In genomic region chr10:43539746-43540310, GRCm38 (mm10) we compare ENCODE assay signal across 8 mouse cellular contexts. TPM values are rescaled to one million over a fixed set of nuclear protein-coding genes. Genes with fewer than 3 reads are reported as not detected.
DNase-seq lines count a peak whose midpoint lies in the region; ATAC-seq and TF ChIP-seq lines count a peak whose summit lies in the region.

No protein-coding gene starts in this region.

- peak overlapping the region; percentile 87; the same call in 1 of the 2 replicates for H3K4me3 ChIP-seq in spleen, adult 2 months (ENCODE audit: extremely low read depth, insufficient read depth, insufficient read length)
- peak overlapping the region; percentile 90 for H3K4me3 ChIP-seq in intestine, postnatal 0 days (ENCODE audit: low read depth, low read length)
- H3K4me3 ChIP-seq in neural tube, embryonic 15.5 days (replicated peaks), result peak overlapping the region; percentile 85

- no peaks in the 10 kb centered on the region for H3K36me3 ChIP-seq in spleen, adult 2 months (ENCODE audit: control insufficient read depth, insufficient read depth, low read length)
- H3K36me3 ChIP-seq in intestine, postnatal 0 days (ENCODE audit: control insufficient read depth, insufficient read depth), result no peaks in the 10 kb centered on the region; the same call in 1 of the 2 replicates
- peaks cover 9% of the 10 kb centered on the region; the same call in 1 of the 2 replicates for H3K36me3 ChIP-seq in neural tube, embryonic 15.5 days

- peak overlapping the region; percentile 72 for H3K4me2 ChIP-seq in intestine, postnatal 0 days (replicated peaks; ENCODE audit: low read depth)
- H3K4me2 ChIP-seq in neural tube, embryonic 15.5 days, result peak overlapping the region; percentile 71

- H3K9ac ChIP-seq in intestine, postnatal 0 days (ENCODE audit: low read depth, low read length), result peak overlapping the region; percentile 90
- peak overlapping the region; percentile 88 for H3K9ac ChIP-seq in neural tube, embryonic 15.5 days (replicated peaks)

- TF ChIP-seq CTCF in spleen, adult 2 months (IDR thresholded peaks at IDR 0.05; ENCODE audit: extremely low read depth, insufficient read depth, insufficient read length, insufficient replicate concordance), result no peak
- no peak for TF ChIP-seq CTCF in intestine, postnatal 0 days (IDR thresholded peaks at IDR 0.05; ENCODE audit: low read depth)

- no peaks in the 10 kb centered on the region for H3K9me3 ChIP-seq in intestine, postnatal 0 days (ENCODE audit: control insufficient read depth)
- no peaks in the 10 kb centered on the region for H3K9me3 ChIP-seq in neural tube, embryonic 15.5 days (replicated peaks)

- no peaks in the 10 kb centered on the region for H3K27me3 ChIP-seq in spleen, adult 2 months (ENCODE audit: control insufficient read depth, insufficient read depth, low read length)
- no peaks in the 10 kb centered on the region for H3K27me3 ChIP-seq in intestine, postnatal 0 days (replicated peaks; ENCODE audit: control insufficient read depth, insufficient read depth, low read length)
- H3K27me3 ChIP-seq in neural tube, embryonic 15.5 days (replicated peaks), result no peaks in the 10 kb centered on the region

- no peak overlapping the region for H3K27ac ChIP-seq in spleen, adult 2 months (ENCODE audit: insufficient read depth, low read length)
- peak overlapping the region; percentile 88 for H3K27ac ChIP-seq in intestine, postnatal 0 days (ENCODE audit: low read depth, low read length)
- H3K27ac ChIP-seq in neural tube, embryonic 15.5 days (replicated peaks), result peak overlapping the region; percentile 80

- no peaks in the 10 kb centered on the region; the same call in 1 of the 2 replicates for H3K4me1 ChIP-seq in spleen, adult 2 months (ENCODE audit: control insufficient read depth, insufficient read depth, insufficient read length)
- 0 out of 2 replicates have a peak, but pooled peaks cover 3% of the 10 kb centered on the region for H3K4me1 ChIP-seq in intestine, postnatal 0 days (replicated peaks; ENCODE audit: control insufficient read depth, insufficient read depth, low read length)
- peaks cover 23% of the 10 kb centered on the region for H3K4me1 ChIP-seq in neural tube, embryonic 15.5 days

- no peak for ATAC-seq in cerebellum, adult (ENCODE audit: insufficient number of reproducible peaks, low FRiP score, low TSS enrichment)
- no peak for ATAC-seq in intestine, postnatal 0 days
- no peak for ATAC-seq in neural tube, embryonic 15.5 days (ENCODE audit: low FRiP score)

- 24% methylated on average over 12 of the region's 12 CpGs for WGBS in spleen, adult 2 months
- 10% methylated on average over 12 of the region's 12 CpGs for WGBS in intestine, postnatal 0 days
- WGBS in neural tube, embryonic 15.5 days, result 16% methylated on average over 12 of the region's 12 CpGs

- peak; percentile 16 for DNase-seq in cerebellum, adult 11-12 months
- DNase-seq in spleen, adult 2 months (ENCODE audit: low read depth in 1 of 2, low spot score in 2 of 2), result no peak
- DNase-seq in spleen, postnatal 36 days (ENCODE audit: low spot score in 2 of 2), result no peak
- no peak for DNase-seq in adrenal gland, postnatal 36 days
- DNase-seq in right cerebral cortex, postnatal 10 days (ENCODE audit: low spot score in 2 of 2), result no peak

- TF ChIP-seq POLR2A in spleen, adult 2 months (IDR thresholded peaks at IDR 0.05; ENCODE audit: low read depth, low read length), result no peak

RNA-seq across cellular contexts. Expression of gene 1700021F05Rik, which starts 1.0 kb away (rescaled TPM):
- polyA plus RNA-seq in spleen, adult 2 months (2012; rRNA removed), result 3.6 and 3.9 TPM in 2 replicates
- polyA plus RNA-seq in intestine, postnatal 0 days (2015; fragmentation: Nextera tagmentation; extraction: Ambion mirVana), result 54.7 and 57.3 TPM in 2 replicates
- 69.5 and 72.1 TPM in 2 replicates for polyA plus RNA-seq in neural tube, embryonic 15.5 days (2015; fragmentation: Nextera tagmentation; extraction: Ambion mirVana)
- 10 to 100 TPM; 65.3 to 67.7 TPM for total RNA-seq in adrenal gland, postnatal 36 days (2021)

RNA-seq across cellular contexts. Expression of gene Gm9803, which starts 15.9 kb away (rescaled TPM):
- polyA plus RNA-seq in spleen, adult 2 months (2012; rRNA removed), result 22.2 and 43.4 TPM in 2 replicates
- polyA plus RNA-seq in intestine, postnatal 0 days (2015; fragmentation: Nextera tagmentation; extraction: Ambion mirVana), result 13.2 and 14.8 TPM in 2 replicates
- polyA plus RNA-seq in neural tube, embryonic 15.5 days (2015; fragmentation: Nextera tagmentation; extraction: Ambion mirVana), result 17.6 and 25.6 TPM in 2 replicates
- 10 to 100 TPM in 1 of 2 experiments, not detected in 1; 12.0 TPM for total RNA-seq in adrenal gland, postnatal 36 days (2021)

RNA-seq across cellular contexts. Expression of gene Cd24a, which starts 38.3 kb away (rescaled TPM):
- polyA plus RNA-seq in spleen, adult 2 months (2012; rRNA removed), result 418 and 468 TPM in 2 replicates
- 87.8 and 91.9 TPM in 2 replicates for polyA plus RNA-seq in intestine, postnatal 0 days (2015; fragmentation: Nextera tagmentation; extraction: Ambion mirVana)
- 638 and 740 TPM in 2 replicates for polyA plus RNA-seq in neural tube, embryonic 15.5 days (2015; fragmentation: Nextera tagmentation; extraction: Ambion mirVana)
- total RNA-seq in adrenal gland, postnatal 36 days (2021), result 10 to 100 TPM; 28.2 to 40.1 TPM

Comparison
In these comparisons a context has a peak if more than half of its experiments do, and no peak if none do; other contexts are left out.
1. RNA of gene 1700021F05Rik, which starts 1.0 kb away (polyA plus RNA-seq): 69.5 to 72.1 TPM in neural tube, embryonic 15.5 days and 54.7 to 57.3 TPM in intestine, postnatal 0 days; 3.6 to 3.9 TPM in spleen, adult 2 months; every median in the first group is over 10 times any median in the second.
2. Peak in every context shown above with its lines, with median percentiles within 50 percentile points of each other: H3K4me3 ChIP-seq.